ENCODE assay signal across 9 mouse cellular contexts in the genomic region with DNA sequence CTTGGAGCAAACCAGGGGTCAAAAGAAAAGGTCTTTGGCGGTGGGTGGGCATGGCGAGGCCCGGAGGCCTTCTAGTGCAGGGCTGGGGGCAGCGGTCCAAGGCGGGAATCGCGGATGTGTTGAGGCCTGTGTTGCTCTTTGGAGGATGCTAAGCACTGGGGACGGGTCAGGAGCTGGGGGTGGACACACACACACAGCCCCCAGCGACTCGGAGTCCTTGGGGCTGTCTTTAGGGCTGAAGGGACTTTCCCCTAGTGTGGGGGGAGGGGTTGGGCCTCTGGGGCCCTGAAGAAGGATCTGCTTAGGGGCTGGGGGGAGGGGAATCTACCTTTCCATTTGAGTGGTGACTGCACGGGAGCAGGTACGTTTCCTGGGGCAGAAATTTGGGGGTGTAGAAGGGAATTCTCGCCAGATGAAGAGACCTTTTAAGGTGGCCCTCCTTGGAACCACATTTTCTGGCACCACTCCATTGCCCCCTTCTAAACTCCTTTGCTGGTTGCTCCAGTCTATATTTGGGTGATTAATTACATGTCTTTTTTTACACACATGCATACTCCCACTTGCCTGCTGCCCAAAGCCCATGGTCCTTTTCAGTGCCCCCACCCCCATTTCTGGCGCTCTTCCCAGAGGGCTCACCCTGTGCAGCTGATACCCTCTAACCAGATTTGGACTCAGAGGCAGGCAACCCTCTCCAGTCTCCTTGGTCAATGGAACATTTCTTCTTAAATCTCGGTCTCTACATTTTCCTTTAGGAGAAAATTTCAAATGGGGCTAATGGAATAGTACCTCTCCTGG. TPM values are rescaled to one million over a fixed set of nuclear protein-coding genes. Genes with fewer than 3 reads are reported as not detected.
DNase-seq lines count a peak whose midpoint lies in the region; ATAC-seq lines count a peak whose summit lies in the region.
"Had no signal": no experiment of that assay in that cellular context is flagged by ENCODE, and none has a peak within 500 bp of the region (broad histone marks: within the 10 kb centered on the region; RNA-seq: fewer than 3 reads in every experiment).

No protein-coding gene starts in this region.

- H3K9me3 ChIP-seq in midbrain, embryonic 10.5 days (replicated peaks): no peaks in the 10 kb centered on the region

- no peak for DNase-seq in cerebellum, adult 8-10 months
- DNase-seq in 3T3-L1 (ENCODE audit: low read depth, low spot score): peak; percentile 28
- DNase-seq in cerebellum, adult 18-20 months: peak; percentile 4 to 22
- peak; percentile 1 for DNase-seq in heart, adult 8-10 months (ENCODE audit: low spot score)
- DNase-seq in kidney, postnatal 25 days: peak; percentile 9 to 40
- no peak for DNase-seq in midbrain, embryonic 10.5 days (ENCODE audit: low spot score)

- peaks cover 8% of the 10 kb centered on the region; the same call in 1 of the 2 replicates for H3K36me3 ChIP-seq in midbrain, embryonic 10.5 days

- 15% methylated on average over 15 of the region's 15 CpGs for WGBS in midbrain, embryonic 10.5 days

- peak overlapping the region; percentile 90 for H3K27ac ChIP-seq in midbrain, embryonic 10.5 days (replicated peaks)

- peaks cover 28% of the 10 kb centered on the region for H3K27me3 ChIP-seq in midbrain, embryonic 10.5 days (ENCODE audit: low read depth, poor library complexity, severe bottlenecking)

- peak overlapping the region; percentile 65 for H3K4me3 ChIP-seq in midbrain, embryonic 10.5 days

- peaks cover 9% of the 10 kb centered on the region for H3K4me1 ChIP-seq in midbrain, embryonic 10.5 days

- peak; percentile 36; the same call in 1 of the 2 replicates for ATAC-seq in cerebellum, adult (ENCODE audit: insufficient number of reproducible peaks, low FRiP score, low TSS enrichment)
- ATAC-seq in erythroid progenitor cell, adult 5-6 weeks (replicated peaks; ENCODE audit: low FRiP score, poor library complexity, severe bottlenecking): no peak

RNA-seq across cellular contexts. Expression of gene Zfp275, which starts 0.7 kb away (rescaled TPM):
- 1 to 10 TPM; 6.1 to 7.5 (median 6.7) TPM for total RNA-seq in heart, adult 8-10 months (2022)
- 15.3 and 16.3 TPM in 2 replicates for polyA plus RNA-seq in midbrain, embryonic 10.5 days (2016; fragmentation: Nextera tagmentation; extraction: Ambion mirVana)
- total RNA-seq in erythroid progenitor cell, adult 5-6 weeks (2015; ENCODE audit: low replicate concordance): 0.42 and 2.9 TPM in 2 replicates
- 0.51 and 0.61 TPM in 2 replicates for total RNA-seq in erythroid progenitor cell, adult 5-6 weeks (2017; ENCODE audit: low replicate concordance)

RNA-seq across cellular contexts. Expression of gene Gm45015, which starts 6.5 kb away (rescaled TPM):
- not detected for total RNA-seq in heart, adult 8-10 months (2022)
- not detected in 2 replicates for polyA plus RNA-seq in midbrain, embryonic 10.5 days (2016; fragmentation: Nextera tagmentation; extraction: Ambion mirVana)
- total RNA-seq in erythroid progenitor cell, adult 5-6 weeks (2015; ENCODE audit: low replicate concordance): not detected in 2 replicates
- total RNA-seq in erythroid progenitor cell, adult 5-6 weeks (2017; ENCODE audit: low replicate concordance): not detected in 2 replicates
- total RNA-seq: heart, postnatal 10 days had no signal

RNA-seq across cellular contexts. Expression of gene Xlr5a, which starts 50.4 kb away (rescaled TPM):
- not detected for total RNA-seq in heart, adult 8-10 months (2022)
- not detected in 2 replicates for polyA plus RNA-seq in midbrain, embryonic 10.5 days (2016; fragmentation: Nextera tagmentation; extraction: Ambion mirVana)
- not detected in 2 replicates for total RNA-seq in erythroid progenitor cell, adult 5-6 weeks (2015; ENCODE audit: low replicate concordance)
- total RNA-seq in erythroid progenitor cell, adult 5-6 weeks (2017; ENCODE audit: low replicate concordance): not detected in 2 replicates
- total RNA-seq: heart, postnatal 10 days had no signal

RNA-seq across cellular contexts. Expression of gene Xlr5c, which starts 50.4 kb away (rescaled TPM):
- not detected for total RNA-seq in heart, adult 8-10 months (2022)
- polyA plus RNA-seq in midbrain, embryonic 10.5 days (2016; fragmentation: Nextera tagmentation; extraction: Ambion mirVana): not detected in 2 replicates
- not detected in 2 replicates for total RNA-seq in erythroid progenitor cell, adult 5-6 weeks (2015; ENCODE audit: low replicate concordance)
- not detected in 2 replicates for total RNA-seq in erythroid progenitor cell, adult 5-6 weeks (2017; ENCODE audit: low replicate concordance)
- total RNA-seq: heart, postnatal 10 days had no signal

RNA-seq across cellular contexts. Expression of gene Gm18336, which starts 55.4 kb away (rescaled TPM):
- total RNA-seq in heart, adult 8-10 months (2022): not detected
- polyA plus RNA-seq in midbrain, embryonic 10.5 days (2016; fragmentation: Nextera tagmentation; extraction: Ambion mirVana): not detected in 2 replicates
- not detected in 2 replicates for total RNA-seq in erythroid progenitor cell, adult 5-6 weeks (2015; ENCODE audit: low replicate concordance)
- total RNA-seq in erythroid progenitor cell, adult 5-6 weeks (2017; ENCODE audit: low replicate concordance): not detected in 2 replicates
- total RNA-seq: heart, postnatal 10 days had no signal

Comparison
In these comparisons a context has a peak if more than half of its experiments do, and no peak if none do; other contexts are left out.
1. DNase-seq: peak in 3T3-L1 (single experiment), cerebellum, adult 18-20 months (2 of 2), heart, adult 8-10 months (single experiment) and kidney, postnatal 25 days (2 of 2); none in cerebellum, adult 8-10 months (single experiment) and midbrain, embryonic 10.5 days (single experiment).